Mouse (Mus musculus): ENCODE measurements around the gene Ugcg.

The Ugcg gene

GRCm38 (mm10) chr4:59190650-59191424 is 1.8 kb downstream of the Ugcg start:
- no peak for DNase-seq

GRCm38 (mm10) chr4:59194731-59195496 is 5.9 kb downstream of the Ugcg start:
- DNase-seq, result no peak

- peak; percentile 39 for DNase-seq
Observed at GRCm38 (mm10) chr4:59196346-59197077, 7.5 kb downstream of the Ugcg start.

- no peak for DNase-seq
Observed at GRCm38 (mm10) chr4:59197078-59197424, 8.0 kb downstream of the Ugcg start.

- DNase-seq, result no peak
Observed at GRCm38 (mm10) chr4:59197462-59197861, 8.4 kb downstream of the Ugcg start.

- DNase-seq, result peak; percentile 27
Observed at GRCm38 (mm10) chr4:59199341-59199740, 10.3 kb downstream of the Ugcg start.

GRCm38 (mm10) chr4:59199805-59200204 is 10.7 kb downstream of the Ugcg start:
- DNase-seq, result no peak

- DNase-seq, result no peak
Observed at GRCm38 (mm10) chr4:59200636-59201035, 11.6 kb downstream of the Ugcg start.

GRCm38 (mm10) chr4:59204616-59205015 is 15.6 kb downstream of the Ugcg start:
- DNase-seq, result no peak

- no peak for DNase-seq
Observed at GRCm38 (mm10) chr4:59205758-59206340, 16.8 kb downstream of the Ugcg start.

- no peak for DNase-seq
Observed at GRCm38 (mm10) chr4:59206600-59206999, 17.5 kb downstream of the Ugcg start.

- DNase-seq, result no peak
Observed at GRCm38 (mm10) chr4:59208607-59209006, 19.6 kb downstream of the Ugcg start.

GRCm38 (mm10) chr4:59211181-59211580 is 22.1 kb downstream of the Ugcg start:
- DNase-seq, result no peak

GRCm38 (mm10) chr4:59213833-59214232 is 24.8 kb downstream of the Ugcg start:
- DNase-seq, result no peak

GRCm38 (mm10) chr4:59214695-59215094 is 25.6 kb downstream of the Ugcg start:
- DNase-seq, result no peak

GRCm38 (mm10) chr4:59215585-59215984 is 26.5 kb downstream of the Ugcg start:
- DNase-seq, result no peak

- no peak for DNase-seq
Observed at GRCm38 (mm10) chr4:59217101-59217500, 28.0 kb downstream of the Ugcg start.

GRCm38 (mm10) chr4:59218154-59218553 is 29.1 kb downstream of the Ugcg start:
- no peak for DNase-seq

- no peak for DNase-seq
Observed at GRCm38 (mm10) chr4:59222226-59222625, 33.2 kb downstream of the Ugcg start.

- no peak for DNase-seq
Observed at GRCm38 (mm10) chr4:59223055-59223615, 34.1 kb downstream of the Ugcg start.

- DNase-seq, result no peak
Observed at GRCm38 (mm10) chr4:59224889-59225288, 35.8 kb downstream of the Ugcg start.

GRCm38 (mm10) chr4:59227047-59227446 is 38.0 kb downstream of the Ugcg start:
- no peak for DNase-seq

- DNase-seq, result no peak
Observed at GRCm38 (mm10) chr4:59228951-59229350, 39.9 kb downstream of the Ugcg start.
